Mouse (Mus musculus) stomach, adult 2 months (tissue): ENCODE data around the gene Bst2. TPM values are rescaled to one million over a fixed set of nuclear protein-coding genes. Genes with fewer than 3 reads are reported as not detected.

Experiments used
- polyA plus RNA-seq: library from polyadenylated mRNA; depleted of rRNA; stranded (reverse); fragments of >200 nt; gene quantifications from 2 replicates; pipeline ENCODE4 v1.2.3, GENCODE M21; 2012; rRNA removed

Bst2 gene
- 80.5 and 110 TPM in 2 replicates for polyA plus RNA-seq

DNA sequence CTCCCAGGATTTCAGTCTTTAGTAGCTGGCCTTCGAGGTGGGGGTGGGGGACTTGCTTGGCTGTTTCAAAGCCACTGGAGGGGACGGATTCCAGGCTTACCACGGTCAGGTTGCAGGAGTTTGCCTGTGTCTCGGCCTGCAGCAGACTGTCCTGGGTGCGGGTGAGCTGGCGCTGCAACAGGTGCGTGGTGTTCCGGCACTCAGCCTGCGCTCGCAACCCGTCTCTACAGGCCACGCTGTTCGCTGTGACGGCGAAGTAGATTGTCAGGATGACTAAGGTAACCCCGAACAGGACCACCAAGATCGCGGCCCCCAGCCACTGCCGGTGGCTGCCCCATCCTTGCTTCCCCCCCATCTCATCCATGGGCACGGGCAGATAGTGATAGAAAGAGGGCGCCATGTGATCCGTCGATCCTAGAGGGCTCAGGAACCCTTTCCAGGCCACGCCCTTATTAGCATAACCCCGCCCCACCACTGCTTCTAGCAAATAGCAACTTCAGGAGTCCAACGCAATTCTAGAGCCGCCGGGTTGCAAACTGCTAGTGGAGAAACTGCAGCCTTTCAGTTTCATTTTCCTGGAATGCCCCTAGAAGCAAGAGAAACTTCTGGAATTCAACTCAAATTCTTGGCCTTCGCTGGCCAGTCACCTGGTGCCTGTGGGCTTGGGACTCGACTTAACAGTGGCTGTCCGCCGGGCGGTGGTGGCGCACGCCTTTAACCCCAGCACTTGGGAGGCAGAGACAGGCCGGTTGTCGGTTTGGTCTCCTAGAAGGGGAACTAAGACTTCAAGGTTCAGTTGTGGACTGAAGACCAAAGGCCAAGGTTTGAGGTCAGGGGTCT is at the start of gene Bst2:
TSS of gene Bst2 (minus strand) at position 429 of the 840 bp plus-strand sequence.

DNA sequence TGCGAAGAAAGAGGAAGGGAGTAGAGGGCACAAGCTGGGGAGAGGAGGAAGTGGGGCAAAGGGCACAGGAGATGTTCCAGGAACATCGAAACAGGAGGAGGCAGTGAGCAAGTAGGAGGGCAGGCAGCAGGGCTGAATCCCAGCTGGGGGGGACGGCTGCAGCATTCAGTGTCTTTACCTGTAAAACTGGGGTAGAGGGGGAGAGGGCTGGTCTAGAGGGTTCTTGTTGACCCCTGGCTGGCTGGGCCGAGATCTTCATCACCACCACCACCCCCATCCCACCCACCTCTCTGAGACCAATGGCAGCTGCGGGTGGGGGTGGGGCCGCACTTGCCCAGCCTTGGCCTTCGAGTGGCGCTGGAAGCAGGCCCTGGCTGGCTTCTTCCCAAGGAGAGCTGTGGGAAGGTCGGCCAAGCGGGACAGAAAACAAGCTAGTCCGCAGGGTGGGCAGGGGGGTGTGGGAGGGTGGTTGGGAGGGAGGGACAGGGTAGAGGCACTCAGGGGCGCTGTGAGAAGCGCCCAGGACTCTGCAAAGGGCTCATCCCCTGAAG is 31.2 kb upstream of the Bst2 start, which contains the start of gene Slc27a1:
TSS of gene Slc27a1 (plus strand) at position 496 of the 551 bp plus-strand sequence.

GRCm38 (mm10) chr8:71566501-71566900 is 29.2 kb upstream of the Bst2 start, which contains the start of gene Nxnl1:
TSS of gene Nxnl1 (minus strand) at chr8:71566601.

DNA sequence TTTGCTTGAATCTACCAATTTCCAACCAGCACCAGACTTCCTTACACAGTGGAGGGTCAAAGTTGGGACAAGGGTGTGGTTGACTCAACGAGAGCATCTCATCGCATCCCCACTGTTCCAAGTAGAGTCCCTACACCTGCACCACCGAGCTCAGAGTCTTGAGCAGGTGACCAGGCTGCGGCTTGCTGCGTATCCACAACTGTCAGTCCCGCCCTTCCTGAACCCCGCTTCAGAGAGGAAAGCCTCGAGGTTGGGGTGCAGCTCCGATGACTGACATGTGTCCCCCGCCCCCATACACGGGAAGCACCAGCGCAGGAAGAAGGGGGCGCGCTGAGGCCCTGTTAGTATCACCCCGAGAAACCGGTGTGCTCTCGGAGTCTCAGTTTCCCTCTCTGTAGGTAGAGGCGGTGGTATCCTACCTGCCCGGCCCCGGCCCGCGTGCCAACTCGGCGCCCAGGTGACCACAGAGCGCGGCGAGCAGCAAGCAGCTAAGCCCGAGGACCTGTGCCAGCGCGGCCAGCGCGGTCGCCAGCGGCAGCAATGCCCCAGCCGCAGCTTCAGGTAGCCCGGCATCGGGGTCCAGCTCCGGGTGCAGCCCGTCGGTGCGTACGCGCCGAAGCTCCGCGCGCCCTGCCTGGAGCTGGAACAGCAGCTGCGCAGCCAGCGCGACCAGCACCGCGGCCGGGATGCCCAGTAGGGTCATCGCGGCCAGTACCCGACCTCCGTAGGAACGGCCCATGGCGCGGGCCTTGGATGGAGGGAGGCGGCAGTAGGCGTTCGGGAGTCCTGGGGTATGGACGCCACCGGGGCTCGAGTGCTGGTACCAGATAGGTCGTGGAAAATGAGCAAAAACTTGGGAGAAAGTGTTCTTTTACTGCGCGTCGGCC is 21.1 kb upstream of the Bst2 start, which contains the start of gene Tmem221:
TSS of gene Tmem221 (minus strand) at position 801 of the 887 bp plus-strand sequence.

GRCm38 (mm10) chr8:71542632-71543343 is 5.5 kb upstream of the Bst2 start, which contains the start of gene Mvb12a:
TSS of gene Mvb12a (plus strand) at chr8:71542922.

GRCm38 (mm10) chr8:71525226-71526050 is 11.8 kb downstream of the Bst2 start, which contains the start of gene Ccdc194:
TSS of gene Ccdc194 (minus strand) at chr8:71525711.

GRCm38 (mm10) chr8:71511644-71512043 is 25.6 kb downstream of the Bst2 start, which contains the start of gene Plvap:
TSS of gene Plvap (minus strand) at chr8:71511752.

GRCm38 (mm10) chr8:71487691-71488445 is 49.4 kb downstream of the Bst2 start, which contains the start of gene Gtpbp3:
TSS of gene Gtpbp3 (plus strand) at chr8:71488103.

GRCm38 (mm10) chr8:71485142-71486135 is 51.8 kb downstream of the Bst2 start, which contains the start of gene Ano8:
TSS of gene Ano8 (minus strand) at chr8:71485963.

Other genes starting within 250 kb of the Bst2 start
- 31.4 and 31.5 TPM in 2 replicates for gene Use1, start 170.6 kb downstream of the Bst2 start, polyA plus RNA-seq
- gene Ocel1, start 166.2 kb downstream of the Bst2 start, polyA plus RNA-seq, result 16.8 and 18.4 TPM in 2 replicates
- gene Nr2f6, start 155.5 kb downstream of the Bst2 start, polyA plus RNA-seq, result 162 and 384 TPM in 2 replicates
- gene Ushbp1, start 141.7 kb downstream of the Bst2 start, polyA plus RNA-seq, result 8.7 and 12.0 TPM in 2 replicates
- 54.0 and 63.5 TPM in 2 replicates for gene Babam1, start 140.6 kb downstream of the Bst2 start, polyA plus RNA-seq
- 5.4 and 7.1 TPM in 2 replicates for gene Ankle1, start 131.4 kb downstream of the Bst2 start, polyA plus RNA-seq
- 17.5 and 35.4 TPM in 2 replicates for gene Abhd8, start 73.8 kb downstream of the Bst2 start, polyA plus RNA-seq
- 88.5 and 151 TPM in 2 replicates for gene Mrpl34, start 72.5 kb downstream of the Bst2 start, polyA plus RNA-seq
- 58.8 and 59.1 TPM in 2 replicates for gene Dda1, start 68.3 kb downstream of the Bst2 start, polyA plus RNA-seq
- gene Ano8, start 51.5 kb downstream of the Bst2 start, polyA plus RNA-seq, result 16.2 and 28.7 TPM in 2 replicates
- 23.1 and 27.9 TPM in 2 replicates for gene Gtpbp3, start 49.4 kb downstream of the Bst2 start, polyA plus RNA-seq
- gene Plvap, start 25.7 kb downstream of the Bst2 start, polyA plus RNA-seq, result 259 and 270 TPM in 2 replicates
- 0.08 TPM in 1 of 2 replicates, not detected in the other for gene Ccdc194, start 11.7 kb downstream of the Bst2 start, polyA plus RNA-seq
- 119 and 201 TPM in 2 replicates for gene Mvb12a, start 5.5 kb upstream of the Bst2 start, polyA plus RNA-seq
- gene Tmem221, start 21.4 kb upstream of the Bst2 start, polyA plus RNA-seq, result 0.63 and 1.4 TPM in 2 replicates
- not detected in 2 replicates for gene Nxnl1, start 29.1 kb upstream of the Bst2 start, polyA plus RNA-seq
- 44.1 and 45.9 TPM in 2 replicates for gene Slc27a1, start 31.4 kb upstream of the Bst2 start, polyA plus RNA-seq
- 114 and 270 TPM in 2 replicates for gene Pgls, start 54.7 kb upstream of the Bst2 start, polyA plus RNA-seq
- 0.95 and 2.5 TPM in 2 replicates for gene Fam129c, start 60.2 kb upstream of the Bst2 start, polyA plus RNA-seq
- gene Colgalt1, start 73.5 kb upstream of the Bst2 start, polyA plus RNA-seq, result 35.6 and 56.1 TPM in 2 replicates
- gene Unc13a, start 134.3 kb upstream of the Bst2 start, polyA plus RNA-seq, result 0.66 and 1.4 TPM in 2 replicates
- 9.1 and 9.5 TPM in 2 replicates for gene Jak3, start 138.8 kb upstream of the Bst2 start, polyA plus RNA-seq
- 12.5 and 12.8 TPM in 2 replicates for gene Insl3, start 151.8 kb upstream of the Bst2 start, polyA plus RNA-seq
- 89.2 and 150 TPM in 2 replicates for gene B3gnt3, start 164.3 kb upstream of the Bst2 start, polyA plus RNA-seq
- gene Fcho1, start 188.3 kb upstream of the Bst2 start, polyA plus RNA-seq, result 37.7 and 57.6 TPM in 2 replicates